Mouse (Mus musculus) thymus, adult 2 months (tissue): ENCODE measurements around the gene Ly6g5b. TPM values are rescaled to one million over a fixed set of nuclear protein-coding genes. Genes with fewer than 3 reads are reported as not detected.

Experiments
- DNase-seq: peaks from one replicate; pipeline ENCODE4 v3.0.0; 2021
- H3K27ac ChIP-seq: fragments of 200-500 bp; 2 replicates; pipeline ENCODE4 v1.5.1; 2012; ENCODE audit warnings: low read length, control low read depth; ENCODE audit not compliant: control insufficient read depth, insufficient read depth
- H3K27me3 ChIP-seq: fragments of 200-500 bp; 2 replicates; pipeline ENCODE4 v1.6.1; 2012; ENCODE audit warnings: mild to moderate bottlenecking, low read length, moderate library complexity, mixed read lengths; ENCODE audit not compliant: control insufficient read depth, insufficient read depth
- H3K36me3 ChIP-seq: fragments of 200-500 bp; 2 replicates; pipeline ENCODE4 v1.6.1; 2012; ENCODE audit warnings: mild to moderate bottlenecking, low read length, moderate library complexity; ENCODE audit not compliant: control insufficient read depth, insufficient read depth
- H3K4me1 ChIP-seq: fragments of 200-500 bp; replicated peaks from 2 replicates; pipeline ENCODE4 v1.6.1; 2012; ENCODE audit warnings: low read length; ENCODE audit not compliant: control insufficient read depth, insufficient read depth
- H3K4me3 ChIP-seq: fragments of 200-500 bp; 2 replicates; pipeline ENCODE4 v1.5.1; 2012; ENCODE audit warnings: mild to moderate bottlenecking, low read length, control low read depth, moderate library complexity; ENCODE audit not compliant: control insufficient read depth, insufficient read depth
- CTCF ChIP-seq: fragments of 200-500 bp; IDR thresholded peaks from 2 replicates; pipeline ENCODE4 v1.5.1; 2012; ENCODE audit warnings: mild to moderate bottlenecking, control low read depth, low read length, moderate library complexity, borderline replicate concordance; ENCODE audit not compliant: control insufficient read depth, poor library complexity, insufficient read depth; ENCODE audit errors: extremely low read depth
- POLR2A ChIP-seq: fragments of 200-500 bp; IDR thresholded peaks from 2 replicates; pipeline ENCODE4 v1.6.1; 2012; ENCODE audit warnings: mild to moderate bottlenecking, low read length, control low read depth, moderate library complexity; ENCODE audit not compliant: control insufficient read depth, poor library complexity, insufficient read depth; ENCODE audit errors: extremely low read depth
- WGBS: fragments of 180-500 bp; shearing (Covaris S2); methylation state at CpG from one replicate; pipeline ENCODE4 v1.1.7; 2018; 5-methylcytosine and 5-hydroxymethylcytosine counted together
- polyA plus RNA-seq: library from polyadenylated mRNA; depleted of rRNA; stranded (reverse); fragments of >200 nt; gene quantifications from 2 replicates; pipeline ENCODE4 v1.2.3, GENCODE M21; 2012; rRNA removed

Gene Ly6g5b
- polyA plus RNA-seq, 1 experiment, result 8.3 TPM

GRCm38 (mm10) chr17:35064951-35065947, 50.0 kb downstream of the Ly6g5b start, which contains the start of gene Ly6g6c:
TSS of gene Ly6g6c (plus strand) at chr17:35065388.
- 5% methylated on average over 48 of the region's 48 CpGs for WGBS
- peaks cover 16% of the 10 kb centered on the region for H3K4me1 ChIP-seq
- TF ChIP-seq POLR2A (no peak), CTCF (no peak)
- H3K27me3 ChIP-seq, result peaks cover 16% of the 10 kb centered on the region
- peak within 1 kb of the TSS; percentile 32 for H3K4me3 ChIP-seq
- H3K36me3 ChIP-seq, result no peaks in the 10 kb centered on the region
- no peak within 1 kb of the TSS for H3K27ac ChIP-seq
- DNase-seq, result no peak

- no peak overlapping the region for H3K27ac ChIP-seq
- peaks cover 16% of the 10 kb centered on the region for H3K27me3 ChIP-seq
- no peak for DNase-seq
- no peak overlapping the region for H3K4me3 ChIP-seq
- H3K4me1 ChIP-seq, result peaks cover 11% of the 10 kb centered on the region
- TF ChIP-seq CTCF (no peak), POLR2A (no peak)
- no peaks in the 10 kb centered on the region for H3K36me3 ChIP-seq
- 58% methylated on average over 10 of the region's 10 CpGs for WGBS
These were observed 50.8 kb downstream of the Ly6g5b start for GRCm38 (mm10) chr17:35064378-35064877.

Other genes starting within 250 kb of the Ly6g5b start
- gene Zbtb12, start 235.9 kb downstream of the Ly6g5b start, polyA plus RNA-seq, result 15.0 and 16.3 TPM in 2 replicates
- 0.03 TPM in 1 of 2 replicates, not detected in the other for gene Gm20547, start 233.4 kb downstream of the Ly6g5b start, polyA plus RNA-seq
- gene C2, start 217.2 kb downstream of the Ly6g5b start, polyA plus RNA-seq, result 12.9 and 18.4 TPM in 2 replicates
- 372 and 380 TPM in 2 replicates for gene Ehmt2, start 217.0 kb downstream of the Ly6g5b start, polyA plus RNA-seq
- gene Slc44a4, start 201.0 kb downstream of the Ly6g5b start, polyA plus RNA-seq, result 0.33 and 0.59 TPM in 2 replicates
- 66.9 and 82.3 TPM in 2 replicates for gene Neu1, start 184.2 kb downstream of the Ly6g5b start, polyA plus RNA-seq
- gene Hspa1b, start 156.2 kb downstream of the Ly6g5b start, polyA plus RNA-seq, result 22.7 and 26.5 TPM in 2 replicates
- gene Gm20481, start 145.5 kb downstream of the Ly6g5b start, polyA plus RNA-seq, result not detected in 2 replicates
- gene Hspa1a, start 143.3 kb downstream of the Ly6g5b start, polyA plus RNA-seq, result 10.0 and 12.2 TPM in 2 replicates
- gene Hspa1l, start 142.7 kb downstream of the Ly6g5b start, polyA plus RNA-seq, result 0.06 and 0.28 TPM in 2 replicates
- 207 and 265 TPM in 2 replicates for gene Lsm2, start 133.6 kb downstream of the Ly6g5b start, polyA plus RNA-seq
- 404 and 545 TPM in 2 replicates for gene Vars, start 114.4 kb downstream of the Ly6g5b start, polyA plus RNA-seq
- 1.1 and 1.5 TPM in 2 replicates for gene Vwa7, start 98.8 kb downstream of the Ly6g5b start, polyA plus RNA-seq
- gene Sapcd1, start 87.4 kb downstream of the Ly6g5b start, polyA plus RNA-seq, result 12.3 and 18.3 TPM in 2 replicates
- gene Msh5, start 68.7 kb downstream of the Ly6g5b start, polyA plus RNA-seq, result 15.5 and 20.0 TPM in 2 replicates
- gene Clic1, start 65.5 kb downstream of the Ly6g5b start, polyA plus RNA-seq, result 316 and 321 TPM in 2 replicates
- 54.0 and 55.3 TPM in 2 replicates for gene Ddah2, start 56.4 kb downstream of the Ly6g5b start, polyA plus RNA-seq
- gene Ly6g6c, start 50.0 kb downstream of the Ly6g5b start, polyA plus RNA-seq, result 3.6 and 5.0 TPM in 2 replicates
- 0.18 and 0.20 TPM in 2 replicates for gene Mpig6b, start 49.2 kb downstream of the Ly6g5b start, polyA plus RNA-seq
- 2.3 and 3.4 TPM in 2 replicates for gene Ly6g6e, start 38.5 kb downstream of the Ly6g5b start, polyA plus RNA-seq
- gene Ly6g6d, start 37.4 kb downstream of the Ly6g5b start, polyA plus RNA-seq, result 0.59 and 1.5 TPM in 2 replicates
- gene Ly6g6f, start 29.8 kb downstream of the Ly6g5b start, polyA plus RNA-seq, result 0.66 and 1.3 TPM in 2 replicates
- 191 and 202 TPM in 2 replicates for gene Abhd16a, start 26.2 kb downstream of the Ly6g5b start, polyA plus RNA-seq
- gene Ly6g5c, start 7.1 kb downstream of the Ly6g5b start, polyA plus RNA-seq, result 0.27 TPM in 1 of 2 replicates, not detected in the other
- 35.2 and 37.8 TPM in 2 replicates for gene Gpank1, start 6.0 kb upstream of the Ly6g5b start, polyA plus RNA-seq
- 500 and 515 TPM in 2 replicates for gene Csnk2b, start 6.6 kb upstream of the Ly6g5b start, polyA plus RNA-seq
- 12.9 and 16.0 TPM in 2 replicates for gene D17H6S53E, start 10.9 kb upstream of the Ly6g5b start, polyA plus RNA-seq
- 0.55 and 0.85 TPM in 2 replicates for gene Apom, start 16.6 kb upstream of the Ly6g5b start, polyA plus RNA-seq
- 411 TPM in 2 replicates for gene Bag6, start 19.8 kb upstream of the Ly6g5b start, polyA plus RNA-seq
- gene Prrc2a, start 49.5 kb upstream of the Ly6g5b start, polyA plus RNA-seq, result 770 and 778 TPM in 2 replicates
- 5.4 and 8.9 TPM in 2 replicates for gene Aif1, start 60.6 kb upstream of the Ly6g5b start, polyA plus RNA-seq
- gene Lst1, start 73.0 kb upstream of the Ly6g5b start, polyA plus RNA-seq, result 30.7 and 49.6 TPM in 2 replicates
- 358 and 375 TPM in 2 replicates for gene Ltb, start 79.0 kb upstream of the Ly6g5b start, polyA plus RNA-seq
- gene Tnf, start 86.6 kb upstream of the Ly6g5b start, polyA plus RNA-seq, result 11.3 and 11.4 TPM in 2 replicates
- 14.4 and 14.5 TPM in 2 replicates for gene Lta, start 89.9 kb upstream of the Ly6g5b start, polyA plus RNA-seq
- gene Gm16181, start 105.4 kb upstream of the Ly6g5b start, polyA plus RNA-seq, result 0.29 TPM in 1 of 2 replicates, not detected in the other
- gene Atp6v1g2, start 118.2 kb upstream of the Ly6g5b start, polyA plus RNA-seq, result 7.9 TPM in 2 replicates
- gene Nfkbil1, start 120.4 kb upstream of the Ly6g5b start, polyA plus RNA-seq, result 34.2 and 41.3 TPM in 2 replicates
- gene Ddx39b, start 126.3 kb upstream of the Ly6g5b start, polyA plus RNA-seq, result 778 and 831 TPM in 2 replicates
- gene H2-D1, start 147.3 kb upstream of the Ly6g5b start, polyA plus RNA-seq, result 873 and 1,061 TPM in 2 replicates
- 4.6 and 6.7 TPM in 2 replicates for gene H2-Q1, start 205.0 kb upstream of the Ly6g5b start, polyA plus RNA-seq
- 142 and 170 TPM in 2 replicates for gene H2-Q2, start 226.8 kb upstream of the Ly6g5b start, polyA plus RNA-seq